Mouse (Mus musculus): ENCODE data around the gene Ccdc149.

The Ccdc149 gene

GRCm38 (mm10) chr5:52367866-52368840 lies 103.2 kb downstream of the Ccdc149 start:
- no peak for DNase-seq

- DNase-seq: no peak
Observed at GRCm38 (mm10) chr5:52366661-52367060, 104.7 kb downstream of the Ccdc149 start.

- no peak for DNase-seq
Observed at GRCm38 (mm10) chr5:52365930-52366329, 105.4 kb downstream of the Ccdc149 start.

- no peak for DNase-seq
Observed at GRCm38 (mm10) chr5:52364521-52364920, 106.8 kb downstream of the Ccdc149 start.

- DNase-seq: peak; percentile 27
Observed at GRCm38 (mm10) chr5:52363468-52364150, 107.7 kb downstream of the Ccdc149 start, which contains the start of gene Sod3. Gene Sod3, plus strand, starts transcription at chr5:52363791.

- no peak for DNase-seq
Observed at GRCm38 (mm10) chr5:52362776-52363467, 108.4 kb downstream of the Ccdc149 start.

GRCm38 (mm10) chr5:52360286-52361049 lies 110.9 kb downstream of the Ccdc149 start:
- DNase-seq: no peak

GRCm38 (mm10) chr5:52358120-52358519 lies 113.2 kb downstream of the Ccdc149 start:
- DNase-seq: no peak

GRCm38 (mm10) chr5:52357175-52357754 lies 114.1 kb downstream of the Ccdc149 start:
- no peak for DNase-seq

- DNase-seq: no peak
Observed at GRCm38 (mm10) chr5:52355612-52356011, 115.7 kb downstream of the Ccdc149 start.

GRCm38 (mm10) chr5:52354441-52354840 lies 116.9 kb downstream of the Ccdc149 start:
- no peak for DNase-seq

- no peak for DNase-seq
Observed at GRCm38 (mm10) chr5:52352730-52353129, 118.6 kb downstream of the Ccdc149 start.

GRCm38 (mm10) chr5:52351561-52351960 lies 119.8 kb downstream of the Ccdc149 start:
- no peak for DNase-seq

- no peak for DNase-seq
Observed at GRCm38 (mm10) chr5:52350451-52350850, 120.9 kb downstream of the Ccdc149 start.

- DNase-seq: no peak
Observed at GRCm38 (mm10) chr5:52346890-52347289, 124.4 kb downstream of the Ccdc149 start.

- no peak for DNase-seq
Observed at GRCm38 (mm10) chr5:52339134-52339533, 132.2 kb downstream of the Ccdc149 start.

- DNase-seq: no peak
Observed at GRCm38 (mm10) chr5:52335590-52335989, 135.7 kb downstream of the Ccdc149 start.

GRCm38 (mm10) chr5:52332120-52332519 lies 139.2 kb downstream of the Ccdc149 start:
- no peak for DNase-seq
